13 mouse cellular contexts compared by ENCODE assay signal in the genomic region with DNA sequence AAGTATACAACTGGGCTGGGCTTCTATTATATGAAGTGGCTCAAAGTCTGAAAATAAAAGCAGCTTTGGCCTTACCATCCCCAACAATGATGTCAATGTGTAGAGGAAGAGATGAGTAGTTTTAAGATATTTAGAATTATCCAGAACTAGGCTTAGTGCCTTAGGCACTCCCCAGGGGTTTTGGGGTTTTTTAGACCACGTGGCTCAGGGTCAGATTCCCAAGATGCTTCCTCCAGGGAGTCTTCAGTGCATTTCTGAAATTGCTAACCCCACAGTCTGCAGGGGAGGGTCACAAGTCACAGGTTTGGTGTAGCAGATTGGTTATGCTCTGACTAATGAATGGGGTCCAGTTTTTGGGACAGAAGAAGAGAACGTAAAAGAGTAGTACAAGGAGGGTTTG. TPM values are rescaled to one million over a fixed set of nuclear protein-coding genes. Genes with fewer than 3 reads are reported as not detected.
DNase-seq lines count a peak whose midpoint lies in the region; ATAC-seq and TF ChIP-seq lines count a peak whose summit lies in the region.
"Had no signal": no experiment of that assay in that cellular context is flagged by ENCODE, and none has a peak within 500 bp of the region (broad histone marks: within the 10 kb centered on the region; RNA-seq: fewer than 3 reads in every experiment).

No protein-coding gene starts in this region.

- TF ChIP-seq CTCF in hindbrain, postnatal 0 days (IDR thresholded peaks at IDR 0.05; ENCODE audit: low read depth), result no peak
- no peak for TF ChIP-seq CTCF in CH12.LX (conservative IDR thresholded peaks at IDR 0.05 in 1 of 2, IDR thresholded peaks at IDR 0.05 in 1 of 2; ENCODE audit: low read depth in 2 of 2, low read length in 2 of 2)

- no peak overlapping the region for H3K4me2 ChIP-seq in heart, embryonic 11.5 days
- no peak overlapping the region for H3K4me2 ChIP-seq in hindbrain, embryonic 13.5 days
- no peak overlapping the region for H3K4me2 ChIP-seq in hindbrain, postnatal 0 days (ENCODE audit: low read depth, low read length)
- peak overlapping the region; percentile 57 for H3K4me2 ChIP-seq in CH12.LX (ENCODE audit: insufficient read depth, low read depth, poor library complexity, severe bottlenecking)
- H3K4me2 ChIP-seq: embryonic facial prominence, embryonic 15.5 days; forebrain, embryonic 15.5 days; heart, embryonic 13.5 days; hindbrain, embryonic 15.5 days; intestine, embryonic 15.5 days had no signal

- H3K4me3 ChIP-seq in heart, embryonic 11.5 days (ENCODE audit: low read depth, low read length), result no peak overlapping the region
- no peak overlapping the region for H3K4me3 ChIP-seq in hindbrain, embryonic 13.5 days
- H3K4me3 ChIP-seq in hindbrain, postnatal 0 days (ENCODE audit: low read length), result no peak overlapping the region
- H3K4me3 ChIP-seq in CH12.LX (replicated peaks in 1 of 3; ENCODE audit: low read depth in 2 of 3, low read length in 2 of 3, poor library complexity in 1 of 3), result no peak overlapping the region
- H3K4me3 ChIP-seq: embryonic facial prominence, embryonic 15.5 days; forebrain, embryonic 15.5 days; heart, embryonic 13.5 days; hindbrain, embryonic 15.5 days; intestine, embryonic 15.5 days had no signal

- dilution Hi-C loops in CH12.LX (cut with MboI; ENCODE audit: extremely low pct_ligation_motif_present, extremely low pct_unique_long_range_greater_than_20kb, low sequenced_read_pairs), result no loop called here

- H3K4me1 ChIP-seq in heart, embryonic 11.5 days (ENCODE audit: control insufficient read depth, insufficient read depth, low read length), result no peaks in the 10 kb centered on the region
- peaks cover 7% of the 10 kb centered on the region; the same call in 1 of the 2 replicates for H3K4me1 ChIP-seq in hindbrain, embryonic 13.5 days (replicated peaks)
- H3K4me1 ChIP-seq in hindbrain, postnatal 0 days (ENCODE audit: insufficient read depth, low read length), result no peaks in the 10 kb centered on the region
- H3K4me1 ChIP-seq in CH12.LX (ENCODE audit: control insufficient read depth in 1 of 2, insufficient read depth in 2 of 2), result peaks cover 31 to 62% of the 10 kb centered on the region in 2 experiments
- H3K4me1 ChIP-seq: embryonic facial prominence, embryonic 15.5 days; hindbrain, embryonic 15.5 days; intestine, embryonic 15.5 days had no signal

- no peak for TF ChIP-seq POLR2A in CH12.LX (IDR thresholded peaks at IDR 0.05; ENCODE audit: low read depth, low read length)

- peak; percentile 47; the same call in 1 of the 2 replicates for TF ChIP-seq EP300 in CH12.LX (IDR thresholded peaks at IDR 0.05; ENCODE audit: low read length)

- ATAC-seq in heart, embryonic 11.5 days (replicated peaks; ENCODE audit: insufficient number of reproducible peaks, low FRiP score, low TSS enrichment), result no peak
- ATAC-seq in hindbrain, embryonic 13.5 days (ENCODE audit: low FRiP score), result 0 out of 2 replicates have a peak, but pooled peaks have one; percentile 9
- no peak for ATAC-seq in hindbrain, postnatal 0 days

- H3K27me3 ChIP-seq in heart, embryonic 11.5 days (ENCODE audit: control insufficient read depth, insufficient read depth, low read length), result no peaks in the 10 kb centered on the region
- no peaks in the 10 kb centered on the region for H3K27me3 ChIP-seq in hindbrain, embryonic 13.5 days
- H3K27me3 ChIP-seq in hindbrain, postnatal 0 days (ENCODE audit: insufficient read depth, low read length), result no peaks in the 10 kb centered on the region
- H3K27me3 ChIP-seq in CH12.LX (replicated peaks), result no peaks in the 10 kb centered on the region
- H3K27me3 ChIP-seq: embryonic facial prominence, embryonic 15.5 days; forebrain, embryonic 15.5 days; heart, embryonic 13.5 days; hindbrain, embryonic 15.5 days; intestine, embryonic 15.5 days had no signal

- TF ChIP-seq RAD21 in CH12.LX (IDR thresholded peaks at IDR 0.05; ENCODE audit: low read depth, low read length), result no peak

- no peaks in the 10 kb centered on the region for H3K9me3 ChIP-seq in heart, embryonic 11.5 days (replicated peaks; ENCODE audit: control insufficient read depth, low read length)
- H3K9me3 ChIP-seq in hindbrain, embryonic 13.5 days, result no peaks in the 10 kb centered on the region
- no peaks in the 10 kb centered on the region for H3K9me3 ChIP-seq in hindbrain, postnatal 0 days (ENCODE audit: low read length)
- H3K9me3 ChIP-seq in CH12.LX (replicated peaks; ENCODE audit: low read length), result no peaks in the 10 kb centered on the region
- H3K9me3 ChIP-seq: embryonic facial prominence, embryonic 15.5 days; forebrain, embryonic 15.5 days; heart, embryonic 13.5 days; hindbrain, embryonic 15.5 days; intestine, embryonic 15.5 days had no signal

- H3K79me2 ChIP-seq in CH12.LX (replicated peaks; ENCODE audit: control insufficient read depth, extremely low read depth, insufficient read depth, poor library complexity, severe bottlenecking), result peaks cover 89% of the 10 kb centered on the region

- in situ Hi-C loops in CH12.LX (cut with MboI; ENCODE audit: low pct_ligation_motif_present, low pct_unique_long_range_greater_than_20kb, low sequenced_read_pairs), result loop anchor here (10.0 kb wide), 1 partner anchor 46 kb away; no protein-coding TSS in a partner anchor

- no peak overlapping the region for H3K9ac ChIP-seq in heart, embryonic 11.5 days (ENCODE audit: low read depth, low read length)
- no peak overlapping the region for H3K9ac ChIP-seq in hindbrain, embryonic 13.5 days
- H3K9ac ChIP-seq in hindbrain, postnatal 0 days (replicated peaks; ENCODE audit: low read length), result no peak overlapping the region
- no peak overlapping the region for H3K9ac ChIP-seq in CH12.LX (ENCODE audit: insufficient read depth, low read depth)
- H3K9ac ChIP-seq: embryonic facial prominence, embryonic 15.5 days; forebrain, embryonic 15.5 days; heart, embryonic 13.5 days; hindbrain, embryonic 15.5 days; intestine, embryonic 15.5 days had no signal

- no peak overlapping the region for H3K27ac ChIP-seq in heart, embryonic 11.5 days (ENCODE audit: low read depth, low read length)
- no peak overlapping the region for H3K27ac ChIP-seq in hindbrain, embryonic 13.5 days
- no peak overlapping the region for H3K27ac ChIP-seq in hindbrain, postnatal 0 days
- no peak overlapping the region; the same call in 1 of the 2 replicates for H3K27ac ChIP-seq in CH12.LX (ENCODE audit: insufficient read depth, low read depth)
- H3K27ac ChIP-seq: embryonic facial prominence, embryonic 15.5 days; forebrain, embryonic 15.5 days; heart, embryonic 13.5 days; hindbrain, embryonic 15.5 days; intestine, embryonic 15.5 days had no signal

- H3K36me3 ChIP-seq in heart, embryonic 11.5 days (ENCODE audit: control insufficient read depth, insufficient read depth, low read length), result no peaks in the 10 kb centered on the region
- H3K36me3 ChIP-seq in hindbrain, embryonic 13.5 days, result peaks cover 2% of the 10 kb centered on the region; the same call in 1 of the 2 replicates
- peaks cover 2% of the 10 kb centered on the region; the same call in 1 of the 2 replicates for H3K36me3 ChIP-seq in hindbrain, postnatal 0 days (ENCODE audit: insufficient read depth, low read length)
- H3K36me3 ChIP-seq in CH12.LX (replicated peaks in 1 of 2; ENCODE audit: control insufficient read depth in 1 of 2, insufficient read depth in 1 of 2, low read length in 1 of 2), result peaks cover 21 to 64% of the 10 kb centered on the region in 2 experiments
- H3K36me3 ChIP-seq: forebrain, embryonic 15.5 days; intestine, embryonic 15.5 days had no signal

- DNase-seq in heart, adult 11 months, result peak; percentile 39
- DNase-seq in hindbrain, postnatal 0 days (ENCODE audit: low spot score), result no peak
- peak; percentile 25 for DNase-seq in CH12.LX (ENCODE audit: extremely low read depth)
- DNase-seq in kidney, adult 9 months, result no peak
- DNase-seq: adrenal gland, adult 8-10 months; cerebellum, adult 11-12 months had no signal

- 63% methylated on average over 2 of the region's 2 CpGs for WGBS in heart, embryonic 11.5 days (ENCODE audit: insufficient replicate concordance)
- 69% methylated on average over 2 of the region's 2 CpGs for WGBS in hindbrain, embryonic 13.5 days
- 57% methylated on average over 2 of the region's 2 CpGs for WGBS in hindbrain, postnatal 0 days

TF ChIP-seq in CH12.LX, 34 proteins besides CTCF, POLR2A, EP300 and RAD21 (continues in another document):
- TF ChIP-seq E2F4 (IDR thresholded peaks at IDR 0.05; ENCODE audit: insufficient replicate concordance, low read depth, low read length) (no peak), POLR2AphosphoS2 (IDR thresholded peaks at IDR 0.05; ENCODE audit: low read depth, low read length) (no peak), RCOR1 (conservative IDR thresholded peaks at IDR 0.05; ENCODE audit: low read depth, low read length) (no peak), CHD2 (IDR thresholded peaks at IDR 0.05; ENCODE audit: low read length) (no peak), ZKSCAN1 (IDR thresholded peaks at IDR 0.05; ENCODE audit: borderline replicate concordance, low read depth, low read length) (no peak), ELF1 (IDR thresholded peaks at IDR 0.05; ENCODE audit: low read depth, low read length) (no peak), MAX (IDR thresholded peaks at IDR 0.05; ENCODE audit: low read length) (peak; percentile 72), IRF4 (IDR thresholded peaks at IDR 0.05; ENCODE audit: low read depth, low read length) (no peak), ZMIZ1 (IDR thresholded peaks at IDR 0.05; ENCODE audit: low read depth, low read length) (no peak), GABPA (IDR thresholded peaks at IDR 0.05; ENCODE audit: insufficient replicate concordance, low read depth, low read length) (no peak), BHLHE40 (IDR thresholded peaks at IDR 0.05; ENCODE audit: low read depth, low read length) (0 out of 2 replicates have a peak, but pooled peaks have one; percentile 33), KAT2A (IDR thresholded peaks at IDR 0.05; ENCODE audit: insufficient replicate concordance, low read length) (no peak)

RNA-seq across cellular contexts. Expression of gene Tmem243, which starts 10.8 kb away (rescaled TPM):
- polyA plus RNA-seq in heart, embryonic 11.5 days (2014; fragmentation: Nextera tagmentation; extraction: Ambion mirVana), result 8.7 and 11.4 TPM in 2 replicates
- 13.9 and 14.2 TPM in 2 replicates for polyA plus RNA-seq in hindbrain, embryonic 13.5 days (2015; fragmentation: Nextera tagmentation; extraction: Ambion mirVana)
- total RNA-seq in hindbrain, postnatal 0 days (2014; rRNA removed), result 5.3 and 6.2 TPM in 2 replicates
- 14.9 and 15.7 TPM in 2 replicates for polyA plus RNA-seq in hindbrain, postnatal 0 days (2015; fragmentation: Nextera tagmentation; extraction: Ambion mirVana)
- total RNA-seq in CH12.LX (2012; rRNA removed) (56.2 and 74.7 TPM in 2 replicates), CH12.LX (2014; rRNA removed) (102 and 107 TPM in 2 replicates)
- 70.6 and 87.0 TPM in 2 replicates for polyA plus RNA-seq in CH12.LX (2012; ENCODE audit: insufficient read length, low read depth)

RNA-seq across cellular contexts. Expression of gene Dmtf1, which starts 50.3 kb away (rescaled TPM):
- polyA plus RNA-seq in heart, embryonic 11.5 days (2014; fragmentation: Nextera tagmentation; extraction: Ambion mirVana), result 36.7 and 39.3 TPM in 2 replicates
- polyA plus RNA-seq in hindbrain, embryonic 13.5 days (2015; fragmentation: Nextera tagmentation; extraction: Ambion mirVana), result 64.8 and 65.7 TPM in 2 replicates
- total RNA-seq in hindbrain, postnatal 0 days (2014; rRNA removed), result 39.6 and 44.2 TPM in 2 replicates
- polyA plus RNA-seq in hindbrain, postnatal 0 days (2015; fragmentation: Nextera tagmentation; extraction: Ambion mirVana), result 28.4 and 32.3 TPM in 2 replicates
- 18.1 and 18.8 TPM in 2 replicates for total RNA-seq in CH12.LX (2012; rRNA removed)
- total RNA-seq in CH12.LX (2014; rRNA removed), result 36.8 and 41.2 TPM in 2 replicates
- polyA plus RNA-seq in CH12.LX (2012; ENCODE audit: insufficient read length, low read depth), result 30.6 and 32.1 TPM in 2 replicates

Comparison
In these comparisons a context has a peak if more than half of its experiments do, and no peak if none do; other contexts are left out.
1. DNase-seq: peak in heart, adult 11 months (single experiment) and CH12.LX (single experiment); none in hindbrain, postnatal 0 days (single experiment) and kidney, adult 9 months (single experiment).